ENCODE assay signal across 1 mouse cellular context in the genomic region with DNA sequence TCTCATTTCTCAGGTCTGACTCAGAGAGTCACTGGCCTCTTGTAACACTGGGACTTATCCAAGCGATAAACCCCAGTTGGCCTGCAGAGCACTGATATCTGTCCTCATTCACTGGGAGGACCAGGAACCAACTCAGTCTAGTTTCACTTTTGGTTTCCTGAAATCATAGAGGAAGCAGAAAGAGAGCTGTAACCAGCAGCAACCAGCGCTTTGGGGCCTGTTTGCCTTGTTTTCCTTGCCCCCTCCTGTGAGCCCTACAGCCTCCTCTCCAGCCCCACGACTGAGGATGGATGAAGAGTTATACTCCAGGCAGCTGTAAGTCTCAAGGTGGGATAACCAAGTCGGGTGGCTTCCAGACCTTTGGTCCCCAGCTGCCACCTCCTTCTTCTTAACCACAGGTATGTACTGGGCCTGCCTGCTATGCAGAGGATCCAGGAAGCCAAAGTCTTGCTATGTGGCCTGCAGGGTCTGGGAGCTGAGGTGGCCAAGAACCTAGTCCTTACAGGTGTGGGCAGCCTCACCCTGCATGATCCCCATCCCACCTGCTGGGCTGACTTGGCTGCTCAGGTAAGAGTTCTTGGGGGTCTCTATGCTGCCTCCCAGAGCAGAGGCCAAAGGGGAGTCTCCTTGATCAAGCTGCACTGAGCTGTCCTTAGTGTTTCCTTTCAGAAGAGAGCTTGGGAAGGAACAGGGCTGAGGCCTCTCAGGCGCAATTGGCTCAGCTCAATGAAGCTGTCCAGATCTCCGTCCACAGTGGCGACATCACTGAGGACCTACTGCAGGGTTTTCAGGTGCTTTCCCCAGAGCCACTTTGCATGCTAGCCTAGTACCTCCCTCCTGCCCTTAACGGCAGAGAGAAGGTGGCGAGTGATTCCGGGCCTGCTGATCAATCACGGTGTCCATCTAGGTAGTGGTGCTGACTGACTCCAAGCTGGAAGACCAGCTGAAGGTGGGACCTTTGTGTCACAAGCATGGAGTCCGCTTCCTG.
A peak's percentile ranks its signal among the peaks of the same experiment; 100 is the strongest.
TF ChIP-seq lines count a peak whose summit lies in the region.

Gene Uba7, plus strand, starts transcription at position 107 of the 988 bp plus-strand sequence.

TF ChIP-seq in CH12.LX, 34 proteins besides CTCF, POLR2A, EP300 and RAD21 (continued from another document):
- peak; percentile 90 for TF ChIP-seq ETS1 (conservative IDR thresholded peaks at IDR 0.05; ENCODE audit: low read depth, low read length)
- no peak for TF ChIP-seq USF1 (IDR thresholded peaks at IDR 0.05; ENCODE audit: low read depth, low read length)
- peak; percentile 86 for TF ChIP-seq IRF4 (IDR thresholded peaks at IDR 0.05; ENCODE audit: low read depth, low read length)
- TF ChIP-seq CHD1 (IDR thresholded peaks at IDR 0.05; ENCODE audit: low read depth, low read length) = no peak
- TF ChIP-seq NELFE (IDR thresholded peaks at IDR 0.05; ENCODE audit: low read depth, low read length) = peak; percentile 67
- TF ChIP-seq ZNF384 (IDR thresholded peaks at IDR 0.05; ENCODE audit: low read depth, low read length) = no peak
- TF ChIP-seq SIN3A (IDR thresholded peaks at IDR 0.05; ENCODE audit: low read length) = peak; percentile 82
- TF ChIP-seq PAX5 (IDR thresholded peaks at IDR 0.05; ENCODE audit: low read length) = no peak
- peak; percentile 64; the same call in 1 of the 2 replicates for TF ChIP-seq ZMIZ1 (IDR thresholded peaks at IDR 0.05; ENCODE audit: low read depth, low read length)
- TF ChIP-seq BHLHE40 (IDR thresholded peaks at IDR 0.05; ENCODE audit: low read depth, low read length) = no peak; the same call in 1 of the 2 replicates
- 0 out of 2 replicates have a peak, but pooled peaks have one; percentile 26 for TF ChIP-seq JUND (conservative IDR thresholded peaks at IDR 0.05; ENCODE audit: low read depth, low read length)
- TF ChIP-seq ZKSCAN1 (IDR thresholded peaks at IDR 0.05; ENCODE audit: borderline replicate concordance, low read depth, low read length) = peak; percentile 13; the same call in 1 of the 2 replicates
- no peak for TF ChIP-seq USF2 (conservative IDR thresholded peaks at IDR 0.05; ENCODE audit: low read depth, low read length)
- no peak; the same call in 1 of the 2 replicates for TF ChIP-seq MAX (IDR thresholded peaks at IDR 0.05; ENCODE audit: low read length)
- peak; percentile 70 for TF ChIP-seq ELF1 (IDR thresholded peaks at IDR 0.05; ENCODE audit: low read depth, low read length)
- 0 out of 2 replicates have a peak, but pooled peaks have one; percentile 33 for TF ChIP-seq POLR2AphosphoS2 (IDR thresholded peaks at IDR 0.05; ENCODE audit: low read depth, low read length)
- TF ChIP-seq TCF12 (IDR thresholded peaks at IDR 0.05; ENCODE audit: low read depth, low read length) = peak; percentile 66; the same call in 1 of the 2 replicates
- TF ChIP-seq MAZ (IDR thresholded peaks at IDR 0.05; ENCODE audit: low read depth, low read length) = no peak
TF ChIP-seq in CH12.LX: peak in this region for 14.
